Mouse (Mus musculus): ENCODE measurements around the gene Dnaaf5. TPM values are rescaled to one million over a fixed set of nuclear protein-coding genes. Genes with fewer than 3 reads are reported as not detected.

Dnaaf5 gene
- polyA plus RNA-seq, 1 experiment from 2014 or later = 5.8 TPM

- no peak overlapping the region for H3K27ac ChIP-seq (replicated peaks; ENCODE audit: low read depth, low read length)
- WGBS = 93% methylated on average over 4 of the region's 4 CpGs
- ATAC-seq (ENCODE audit: low read depth) (no peak), DNase-seq (ENCODE audit: low spot score) (no peak)
- no peak overlapping the region for H3K4me3 ChIP-seq (ENCODE audit: low read depth, low read length)
- no peaks in the 10 kb centered on the region for H3K4me1 ChIP-seq (ENCODE audit: control insufficient read depth, insufficient read depth, low read length)
- H3K9me3 ChIP-seq (ENCODE audit: control insufficient read depth, low read length) = no peaks in the 10 kb centered on the region
- H3K36me3 ChIP-seq (ENCODE audit: control insufficient read depth, insufficient read depth, low read length) = peaks cover 71% of the 10 kb centered on the region
- no peak overlapping the region for H3K4me2 ChIP-seq (ENCODE audit: low read depth, low read length)
- H3K9ac ChIP-seq (ENCODE audit: low read depth, low read length) = no peak overlapping the region
- no peaks in the 10 kb centered on the region for H3K27me3 ChIP-seq (replicated peaks; ENCODE audit: control insufficient read depth, insufficient read depth, low read length)
Observed at GRCm38 (mm10) chr5:139171929-139172328, 21.9 kb downstream of the Dnaaf5 start.

GRCm38 (mm10) chr5:139174141-139174540 is 24.1 kb downstream of the Dnaaf5 start:
- Histone ChIP-seq H3K36me3 (ENCODE audit: control insufficient read depth, insufficient read depth, low read length) (peaks cover 67% of the 10 kb centered on the region), H3K27me3 (replicated peaks; ENCODE audit: control insufficient read depth, insufficient read depth, low read length) (no peaks in the 10 kb centered on the region), H3K4me1 (ENCODE audit: control insufficient read depth, insufficient read depth, low read length) (no peaks in the 10 kb centered on the region), H3K4me3 (ENCODE audit: low read depth, low read length) (no peak overlapping the region), H3K9ac (ENCODE audit: low read depth, low read length) (peak overlapping the region; percentile 22), H3K4me2 (ENCODE audit: low read depth, low read length) (no peak overlapping the region), H3K9me3 (ENCODE audit: control insufficient read depth, low read length) (no peaks in the 10 kb centered on the region), H3K27ac (replicated peaks; ENCODE audit: low read depth, low read length) (no peak overlapping the region)
- ATAC-seq (ENCODE audit: low read depth) (no peak), DNase-seq (ENCODE audit: low spot score) (no peak)
- WGBS = 72% methylated on average over 10 of the region's 10 CpGs

GRCm38 (mm10) chr5:139174556-139175547 is 24.8 kb downstream of the Dnaaf5 start:
- H3K9me3 ChIP-seq (ENCODE audit: control insufficient read depth, low read length) = no peaks in the 10 kb centered on the region
- H3K27ac ChIP-seq (replicated peaks; ENCODE audit: low read depth, low read length) = no peak overlapping the region; the same call in 1 of the 2 replicates
- H3K9ac ChIP-seq (ENCODE audit: low read depth, low read length) = peak overlapping the region; percentile 22; the same call in 1 of the 2 replicates
- WGBS = 64% methylated on average over 10 of the region's 10 CpGs
- DNase-seq (ENCODE audit: low spot score) (peak; percentile 51), ATAC-seq (ENCODE audit: low read depth) (peak; percentile 56)
- H3K36me3 ChIP-seq (ENCODE audit: control insufficient read depth, insufficient read depth, low read length) = peaks cover 69% of the 10 kb centered on the region
- no peaks in the 10 kb centered on the region for H3K4me1 ChIP-seq (ENCODE audit: control insufficient read depth, insufficient read depth, low read length)
- no peak overlapping the region for H3K4me2 ChIP-seq (ENCODE audit: low read depth, low read length)
- no peaks in the 10 kb centered on the region for H3K27me3 ChIP-seq (replicated peaks; ENCODE audit: control insufficient read depth, insufficient read depth, low read length)
- H3K4me3 ChIP-seq (ENCODE audit: low read depth, low read length) = no peak overlapping the region

DNA sequence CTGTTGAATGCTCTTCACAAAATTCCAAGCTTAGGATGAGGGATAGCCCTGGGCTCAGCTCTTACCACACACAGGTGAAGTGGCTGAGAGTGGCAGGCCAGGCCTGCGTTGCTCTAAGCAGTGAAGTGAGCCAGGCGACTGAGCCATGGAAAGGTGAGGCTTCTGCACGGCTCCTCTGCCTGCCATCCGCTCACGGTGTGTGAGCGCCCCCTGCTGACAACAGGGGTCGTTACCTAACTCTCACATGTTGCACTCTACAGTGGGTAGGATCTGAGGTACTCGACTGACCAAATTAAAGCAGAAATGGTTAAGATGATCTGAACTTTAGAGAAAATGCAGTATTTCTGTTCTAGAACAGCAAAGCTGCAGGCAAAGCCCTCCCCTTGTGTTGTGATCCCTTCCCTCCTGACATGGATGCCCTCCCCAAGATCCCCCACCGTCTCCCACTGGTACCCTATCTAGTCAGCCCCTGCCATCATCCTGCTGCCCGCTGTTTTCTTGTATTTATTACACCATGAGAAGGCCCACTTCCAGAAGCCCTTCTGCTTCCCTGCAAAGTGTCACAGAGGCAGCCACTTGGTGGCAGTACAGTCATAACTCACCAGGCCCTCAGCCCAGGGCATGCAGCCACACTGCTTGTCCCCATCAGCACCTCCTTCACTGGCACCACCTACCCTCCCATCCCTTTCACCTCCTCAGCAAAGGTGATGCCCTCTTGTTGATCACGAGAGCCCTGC is 29.0 kb downstream of the Dnaaf5 start:
- Histone ChIP-seq H3K27me3 (replicated peaks; ENCODE audit: control insufficient read depth, insufficient read depth, low read length) (no peaks in the 10 kb centered on the region), H3K4me2 (ENCODE audit: low read depth, low read length) (no peak overlapping the region), H3K27ac (replicated peaks; ENCODE audit: low read depth, low read length) (no peak overlapping the region), H3K4me1 (ENCODE audit: control insufficient read depth, insufficient read depth, low read length) (no peaks in the 10 kb centered on the region), H3K36me3 (ENCODE audit: control insufficient read depth, insufficient read depth, low read length) (peaks cover 72% of the 10 kb centered on the region), H3K9me3 (ENCODE audit: control insufficient read depth, low read length) (no peaks in the 10 kb centered on the region), H3K4me3 (ENCODE audit: low read depth, low read length) (no peak overlapping the region), H3K9ac (ENCODE audit: low read depth, low read length) (no peak overlapping the region)
- 29% methylated on average over 11 of the region's 11 CpGs for WGBS
- ATAC-seq (ENCODE audit: low read depth) (peak; percentile 77), DNase-seq (ENCODE audit: low spot score) (peak; percentile 78)

- Histone ChIP-seq H3K4me1 (ENCODE audit: control insufficient read depth, insufficient read depth, low read length) (no peaks in the 10 kb centered on the region), H3K27me3 (replicated peaks; ENCODE audit: control insufficient read depth, insufficient read depth, low read length) (no peaks in the 10 kb centered on the region), H3K36me3 (ENCODE audit: control insufficient read depth, insufficient read depth, low read length) (peaks cover 83% of the 10 kb centered on the region), H3K4me3 (ENCODE audit: low read depth, low read length) (no peak overlapping the region), H3K4me2 (ENCODE audit: low read depth, low read length) (no peak overlapping the region), H3K27ac (replicated peaks; ENCODE audit: low read depth, low read length) (no peak overlapping the region), H3K9ac (ENCODE audit: low read depth, low read length) (no peak overlapping the region), H3K9me3 (ENCODE audit: control insufficient read depth, low read length) (no peaks in the 10 kb centered on the region)
- DNase-seq (ENCODE audit: low spot score) (no peak), ATAC-seq (ENCODE audit: low read depth) (no peak)
- 85% methylated on average over 2 of the region's 2 CpGs for WGBS
Observed at GRCm38 (mm10) chr5:139183131-139183530, 33.1 kb downstream of the Dnaaf5 start.

DNA sequence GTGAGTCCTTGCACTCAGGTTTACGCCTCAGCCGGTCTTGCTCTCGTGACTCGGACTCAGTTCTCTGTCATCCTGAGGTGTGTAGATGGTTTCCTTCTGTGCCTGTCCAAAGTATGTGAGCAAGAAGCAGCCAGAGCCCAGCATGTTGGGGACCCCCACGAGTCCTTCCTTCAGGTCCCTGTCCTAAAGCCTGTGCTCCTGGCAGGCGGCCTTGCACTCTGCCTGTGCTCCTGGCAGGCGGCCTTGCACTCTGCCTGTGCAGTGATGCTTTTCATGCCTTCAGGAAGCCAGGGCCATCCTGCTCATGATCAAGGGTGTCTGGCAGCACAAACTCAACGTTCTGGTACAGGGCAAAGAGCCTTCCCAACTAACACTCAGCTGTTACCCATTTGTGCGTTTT is 33.6 kb downstream of the Dnaaf5 start:
- no peak overlapping the region for H3K4me2 ChIP-seq (ENCODE audit: low read depth, low read length)
- WGBS = 95% methylated on average over 9 of the region's 9 CpGs
- no peak for ATAC-seq (ENCODE audit: low read depth)

GRCm38 (mm10) chr5:139184897-139185296 is 34.9 kb downstream of the Dnaaf5 start:
- no peak overlapping the region for H3K4me2 ChIP-seq (ENCODE audit: low read depth, low read length)
- DNase-seq (ENCODE audit: low spot score) (no peak), ATAC-seq (ENCODE audit: low read depth) (no peak)
- no peaks in the 10 kb centered on the region for H3K27me3 ChIP-seq (replicated peaks; ENCODE audit: control insufficient read depth, insufficient read depth, low read length)
- H3K27ac ChIP-seq (replicated peaks; ENCODE audit: low read depth, low read length) = no peak overlapping the region
- no peak overlapping the region for H3K4me3 ChIP-seq (ENCODE audit: low read depth, low read length)
- H3K4me1 ChIP-seq (ENCODE audit: control insufficient read depth, insufficient read depth, low read length) = no peaks in the 10 kb centered on the region
- no peak overlapping the region for H3K9ac ChIP-seq (ENCODE audit: low read depth, low read length)
- 92% methylated on average over 4 of the region's 4 CpGs for WGBS
- H3K36me3 ChIP-seq (ENCODE audit: control insufficient read depth, insufficient read depth, low read length) = peaks cover 77% of the 10 kb centered on the region
- H3K9me3 ChIP-seq (ENCODE audit: control insufficient read depth, low read length) = no peaks in the 10 kb centered on the region

More for the DNA sequence above, 33.6 kb downstream of the Dnaaf5 start:
- H3K36me3 ChIP-seq (ENCODE audit: control insufficient read depth, insufficient read depth, low read length) = peaks cover 80% of the 10 kb centered on the region
- no peak for DNase-seq (ENCODE audit: low spot score)
- no peaks in the 10 kb centered on the region for H3K4me1 ChIP-seq (ENCODE audit: control insufficient read depth, insufficient read depth, low read length)
- no peak overlapping the region for H3K9ac ChIP-seq (ENCODE audit: low read depth, low read length)
- no peak overlapping the region for H3K4me3 ChIP-seq (ENCODE audit: low read depth, low read length)
- no peak overlapping the region for H3K27ac ChIP-seq (replicated peaks; ENCODE audit: low read depth, low read length)
- H3K27me3 ChIP-seq (replicated peaks; ENCODE audit: control insufficient read depth, insufficient read depth, low read length) = no peaks in the 10 kb centered on the region
- H3K9me3 ChIP-seq (ENCODE audit: control insufficient read depth, low read length) = no peaks in the 10 kb centered on the region

DNA sequence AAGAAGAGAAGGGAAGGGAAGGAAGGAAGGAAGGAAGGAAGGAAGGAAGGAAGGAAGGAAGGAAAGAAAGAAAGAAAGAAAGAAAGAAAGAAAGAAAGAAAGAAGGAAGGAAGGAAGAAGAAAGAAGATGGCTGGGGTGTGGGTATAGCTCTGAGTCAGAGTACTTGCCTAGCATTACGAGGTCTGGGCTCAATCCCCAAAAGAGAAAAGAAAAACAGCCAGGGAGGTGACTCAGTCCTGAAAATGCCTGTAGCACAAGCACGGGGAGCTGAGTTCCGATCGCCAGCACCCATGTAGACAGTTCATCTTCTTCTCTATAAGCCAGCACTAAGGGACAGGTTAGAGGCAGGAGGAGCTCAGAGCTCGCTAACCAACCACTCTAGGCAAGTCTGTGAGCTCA is 39.7 kb downstream of the Dnaaf5 start:
- H3K9me3 ChIP-seq (ENCODE audit: control insufficient read depth, low read length) = no peaks in the 10 kb centered on the region
- H3K4me2 ChIP-seq (ENCODE audit: low read depth, low read length) = no peak overlapping the region
- ATAC-seq (ENCODE audit: low read depth) = no peak
- no peaks in the 10 kb centered on the region for H3K27me3 ChIP-seq (replicated peaks; ENCODE audit: control insufficient read depth, insufficient read depth, low read length)
- no peaks in the 10 kb centered on the region for H3K4me1 ChIP-seq (ENCODE audit: control insufficient read depth, insufficient read depth, low read length)
- H3K9ac ChIP-seq (ENCODE audit: low read depth, low read length) = no peak overlapping the region
- H3K27ac ChIP-seq (replicated peaks; ENCODE audit: low read depth, low read length) = no peak overlapping the region
- no peak overlapping the region for H3K4me3 ChIP-seq (ENCODE audit: low read depth, low read length)
- H3K36me3 ChIP-seq (ENCODE audit: control insufficient read depth, insufficient read depth, low read length) = peaks cover 32% of the 10 kb centered on the region
- DNase-seq (ENCODE audit: low spot score) = no peak
- 94% methylated on average over 5 of the region's 5 CpGs for WGBS
